Mouse (Mus musculus): ENCODE data around the gene Olfr67.
A peak's percentile ranks its signal among the peaks of the same experiment; 100 is the strongest.
"Not testable (repeated sequence)": the region's sequence is repeated elsewhere in the genome, so short reads cannot be mapped to it uniquely, and the experiment has no call there.

Olfr67 gene

DNA sequence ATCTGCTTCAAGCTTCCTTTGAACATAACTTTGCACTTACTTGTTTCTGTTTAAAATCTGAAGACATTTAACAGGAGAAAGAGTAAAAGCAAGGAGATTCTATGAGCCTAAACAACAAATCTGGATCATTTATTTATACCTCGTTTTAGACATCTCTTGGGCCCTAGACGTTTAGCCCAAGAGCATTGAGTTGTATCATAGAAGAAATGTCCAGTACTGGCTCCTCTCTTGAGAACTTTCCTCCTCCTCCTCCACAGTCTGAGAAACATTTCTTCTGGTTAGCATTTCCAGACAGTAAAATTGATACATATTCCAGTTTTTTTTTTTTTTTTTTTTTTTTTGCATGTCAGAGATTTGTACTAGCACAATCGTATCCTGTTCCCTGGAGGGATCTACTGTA, at the start of gene Olfr67:
Gene Olfr67 (minus strand): TSS at position 101 of the 400 bp plus-strand sequence.
- DNase-seq (ENCODE audit: low read depth, low spot score), result no peak

DNA sequence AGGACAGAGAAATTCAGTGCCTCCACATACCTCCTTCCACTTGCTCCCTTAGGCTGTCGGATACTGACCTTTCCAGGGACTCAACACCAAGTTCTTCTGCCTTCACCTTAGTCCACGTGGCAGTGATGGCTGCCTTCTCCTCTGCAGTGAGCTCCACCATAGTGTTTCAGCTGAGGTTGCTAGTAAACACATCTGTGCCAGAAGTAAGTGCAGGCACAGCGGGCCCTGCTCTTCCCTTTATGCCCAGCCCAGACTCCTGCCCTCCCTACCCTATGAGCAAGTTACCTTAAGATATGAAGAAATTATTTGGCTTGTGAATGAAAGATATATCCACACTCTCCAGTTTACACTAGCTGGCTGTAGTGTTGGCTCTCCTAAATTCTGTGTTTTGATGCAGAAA, 48.6 kb upstream of the Olfr67 start, which contains the start of gene Hbb-bh2:
Gene Hbb-bh2 (minus strand): TSS at position 253 of the 400 bp plus-strand sequence.
- no peak for DNase-seq (ENCODE audit: low read depth, low spot score)

DNA sequence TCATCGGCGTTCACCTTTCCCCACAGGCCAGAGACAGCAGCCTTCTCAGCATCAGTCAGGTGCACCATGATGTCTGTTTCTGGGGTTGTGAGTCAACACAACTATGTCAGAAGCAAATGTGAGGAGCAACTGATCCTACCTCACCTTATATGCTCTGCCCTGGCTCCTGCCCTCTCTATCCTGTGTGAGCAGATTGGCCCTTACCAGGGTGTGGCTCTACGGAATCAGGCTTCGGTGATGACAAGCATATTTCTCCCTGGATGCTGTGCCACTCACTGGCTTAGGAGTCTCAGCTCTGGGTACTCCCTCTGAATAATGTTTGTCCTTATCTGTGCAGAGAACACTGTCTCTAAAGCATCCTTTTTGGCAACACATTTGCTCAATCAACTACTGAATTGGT, 36.2 kb upstream of the Olfr67 start, which contains the start of gene Hbb-bs:
Gene Hbb-bs (minus strand): TSS at position 289 of the 400 bp plus-strand sequence.
- DNase-seq (ENCODE audit: low read depth, low spot score), result no peak

DNA sequence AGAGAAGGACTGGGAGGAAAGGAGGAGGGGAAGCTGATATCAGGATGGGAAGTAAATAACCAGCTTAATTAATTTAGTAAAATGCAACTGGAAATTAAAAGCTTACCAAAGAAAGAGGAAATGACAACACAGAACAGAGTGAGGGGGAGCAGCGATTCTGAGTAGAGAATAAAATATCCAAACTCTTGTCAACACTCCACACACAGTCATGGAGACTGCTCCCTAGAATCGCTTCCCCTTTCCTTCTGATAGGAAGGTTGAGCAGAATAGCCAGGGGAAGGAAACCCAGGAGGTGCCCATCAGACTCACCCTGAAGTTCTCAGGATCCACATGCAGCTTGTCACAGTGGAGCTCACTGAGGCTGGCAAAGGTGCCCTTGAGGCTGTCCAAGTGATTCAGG, 35.5 kb upstream of the Olfr67 start:
- not testable (repeated sequence) for DNase-seq (ENCODE audit: low read depth, low spot score)

DNA sequence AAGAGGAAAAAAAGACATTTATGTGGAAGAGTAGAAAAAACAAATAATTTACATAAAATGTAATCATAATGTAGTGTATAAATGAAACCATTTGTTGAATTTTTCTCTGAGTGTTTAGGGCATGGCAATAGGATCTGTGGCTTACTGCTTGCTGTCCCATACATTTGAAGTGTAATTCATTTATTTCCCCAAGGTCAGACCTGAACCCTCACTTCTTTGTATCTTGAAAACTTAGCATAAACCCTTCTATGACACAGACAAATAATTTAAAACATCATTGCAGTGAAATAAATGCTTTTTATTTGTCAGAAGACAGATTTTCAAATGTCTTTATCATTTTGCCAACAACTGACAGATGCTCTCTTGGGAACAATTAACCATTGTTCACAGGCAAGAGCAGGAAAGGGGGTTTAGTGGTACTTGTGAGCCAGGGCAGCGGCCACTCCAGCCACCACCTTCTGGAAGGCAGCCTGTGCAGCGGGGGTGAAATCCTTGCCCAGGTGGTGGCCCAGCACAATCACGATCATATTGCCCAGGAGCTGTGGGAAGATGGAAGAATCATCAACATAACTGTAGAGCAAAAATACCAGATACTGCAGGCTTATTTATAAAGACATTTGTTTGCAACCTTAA, 34.8 kb upstream of the Olfr67 start:
- DNase-seq (ENCODE audit: low read depth, low spot score), result no peak

DNA sequence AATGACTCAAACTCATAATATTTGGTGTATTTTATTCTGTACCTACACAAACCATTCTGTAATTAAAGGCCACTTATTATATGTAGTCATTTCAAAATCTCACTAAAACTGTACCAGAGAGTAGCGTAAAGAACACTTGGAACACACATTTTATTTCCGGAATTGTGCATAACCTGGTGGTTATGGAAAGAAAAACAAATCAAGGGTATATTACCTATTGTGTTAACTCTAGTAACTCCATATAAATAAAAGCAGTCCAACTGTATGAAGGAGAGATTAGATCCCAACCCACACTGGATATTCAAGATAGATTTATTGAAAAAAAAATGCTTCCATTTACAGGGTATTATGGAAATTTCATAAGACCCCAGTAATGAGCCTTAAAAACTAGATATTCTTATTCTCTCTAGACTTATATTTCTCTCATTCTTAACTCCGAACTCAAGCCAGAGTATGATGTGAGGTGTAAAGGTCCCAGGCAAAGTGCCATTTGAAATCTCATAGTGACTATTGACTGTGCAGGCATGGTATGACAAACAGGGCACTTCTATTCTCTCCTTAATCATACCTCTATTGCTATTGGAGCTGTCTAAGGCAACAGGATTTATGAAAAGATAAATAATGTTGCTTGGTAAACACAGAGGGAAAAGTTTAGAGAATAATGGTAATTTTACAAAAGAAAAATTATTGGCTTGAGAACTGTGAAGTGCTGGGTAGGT, 34.1 kb upstream of the Olfr67 start:
- no peak for DNase-seq (ENCODE audit: low read depth, low spot score)

DNA sequence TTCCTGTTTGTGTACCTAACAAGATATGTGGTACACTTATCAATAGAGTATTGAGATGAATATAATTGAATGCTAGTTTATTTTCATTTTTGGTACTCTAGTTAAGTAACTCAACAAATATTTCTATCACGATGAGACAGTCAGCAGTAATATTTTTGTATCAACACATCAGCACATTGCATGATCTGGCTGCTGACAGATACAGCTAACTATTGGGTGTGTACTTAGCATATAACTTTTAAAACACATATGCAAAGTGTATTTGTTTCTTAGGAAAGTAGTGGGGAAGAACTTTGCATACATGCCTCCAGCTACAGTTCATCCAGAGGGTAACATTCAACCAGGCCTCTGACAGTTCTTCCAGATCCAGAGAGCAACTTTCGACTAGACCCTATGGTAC, 33.0 kb upstream of the Olfr67 start:
- DNase-seq (ENCODE audit: low read depth, low spot score), result no peak

DNA sequence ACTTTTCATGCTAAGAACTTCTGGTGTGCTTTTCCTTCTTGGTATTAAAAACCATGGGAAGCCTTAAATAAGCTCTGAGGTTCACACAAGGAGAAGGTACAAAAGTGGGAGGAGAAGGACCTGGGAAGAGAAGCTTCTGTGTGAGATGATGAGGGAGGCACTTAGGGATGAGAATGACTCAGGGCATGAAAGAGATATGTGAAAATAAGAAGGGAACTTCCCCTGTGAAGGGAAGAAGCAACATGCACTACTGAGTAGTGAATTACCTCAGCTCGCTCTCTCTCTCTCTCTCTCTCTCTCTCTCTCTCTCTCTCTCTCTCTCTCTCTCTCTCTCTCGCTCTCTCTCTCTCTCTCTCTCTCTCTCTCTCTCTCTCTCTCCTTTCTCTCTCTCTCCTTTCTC, 23.5 kb upstream of the Olfr67 start:
- not testable (repeated sequence) for DNase-seq (ENCODE audit: low read depth, low spot score)

DNA sequence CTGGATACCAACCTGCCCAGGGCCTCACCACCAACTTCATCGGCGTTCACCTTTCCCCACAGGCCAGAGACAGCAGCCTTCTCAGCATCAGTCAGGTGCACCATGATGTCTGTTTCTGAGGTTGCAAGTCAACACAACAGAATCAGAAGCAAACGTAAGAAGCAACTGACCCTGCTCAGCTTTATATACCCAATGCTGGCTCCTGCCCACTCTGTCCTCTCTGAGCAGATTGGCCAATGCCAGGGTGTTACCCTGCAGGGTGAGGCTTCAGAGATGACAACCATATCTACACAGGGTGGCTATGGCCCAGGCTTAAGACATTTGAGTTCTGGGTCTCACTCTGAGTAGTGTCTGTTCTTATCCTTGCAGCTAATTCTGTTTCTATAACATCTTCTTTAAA, 22.1 kb upstream of the Olfr67 start, which contains the start of gene Hbb-bt:
Gene Hbb-bt (minus strand): TSS at position 231 of the 400 bp plus-strand sequence.
- DNase-seq (ENCODE audit: low read depth, low spot score), result no peak

DNA sequence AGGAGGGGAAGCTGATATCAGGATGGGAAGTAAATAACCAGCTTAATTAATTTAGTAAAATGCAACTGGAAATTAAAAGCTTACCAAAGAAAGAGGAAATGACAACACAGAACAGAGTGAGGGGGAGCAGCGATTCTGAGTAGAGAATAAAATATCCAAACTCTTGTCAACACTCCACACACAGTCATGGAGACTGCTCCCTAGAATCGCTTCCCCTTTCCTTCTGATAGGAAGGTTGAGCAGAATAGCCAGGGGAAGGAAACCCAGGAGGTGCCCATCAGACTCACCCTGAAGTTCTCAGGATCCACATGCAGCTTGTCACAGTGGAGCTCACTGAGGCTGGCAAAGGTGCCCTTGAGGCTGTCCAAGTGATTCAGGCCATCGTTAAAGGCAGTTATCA, 21.5 kb upstream of the Olfr67 start:
- not testable (repeated sequence) for DNase-seq (ENCODE audit: low read depth, low spot score)

DNA sequence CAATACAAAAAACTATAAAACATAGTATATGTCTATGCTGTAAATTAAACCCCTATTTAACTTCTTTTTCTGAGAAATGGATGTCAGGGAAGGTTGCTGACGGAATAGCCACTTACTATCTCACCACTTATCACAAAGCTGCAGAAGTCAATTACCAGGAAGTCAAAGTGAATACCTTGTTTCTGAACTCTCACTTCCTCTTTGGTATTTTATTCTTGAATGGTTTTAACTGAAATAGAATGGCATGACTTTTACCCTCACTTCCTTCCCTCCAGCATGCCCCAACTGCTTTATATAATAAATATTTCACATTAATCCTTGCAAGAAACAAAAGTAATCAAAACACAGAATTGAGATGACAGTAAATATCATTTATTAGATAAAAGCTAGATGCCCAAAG, 20.6 kb upstream of the Olfr67 start:
- DNase-seq (ENCODE audit: low read depth, low spot score), result peak; percentile 14

DNA sequence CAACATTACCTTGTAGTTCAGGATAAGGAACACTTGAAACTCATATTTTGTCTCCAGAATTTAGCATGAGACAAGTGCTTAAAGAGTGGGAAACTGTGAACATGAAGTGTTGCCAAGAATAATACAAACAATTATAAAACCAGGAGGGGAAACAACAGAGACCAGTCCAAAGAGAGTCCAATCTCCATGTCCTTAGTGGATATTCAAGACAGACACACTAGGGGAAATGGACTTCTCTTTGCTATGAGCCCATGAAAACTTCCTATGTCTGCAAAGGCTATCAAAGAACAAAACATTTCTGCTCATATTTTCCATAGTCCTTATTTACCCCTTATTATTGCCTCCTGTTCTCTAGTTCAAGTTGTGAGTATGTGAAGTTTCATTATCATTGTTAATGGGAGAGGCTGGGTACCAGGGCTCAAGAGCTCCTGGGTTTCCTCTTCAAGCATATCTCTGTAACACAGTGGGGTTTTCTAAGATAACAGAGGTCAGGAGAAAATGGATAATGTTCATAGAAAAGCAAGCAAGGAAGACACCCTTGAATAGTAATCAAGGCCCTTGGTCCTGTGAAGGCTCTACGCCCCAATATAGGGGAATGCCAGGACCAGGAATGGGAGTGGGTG, 19.7 kb upstream of the Olfr67 start:
- no peak for DNase-seq (ENCODE audit: low read depth, low spot score)

DNA sequence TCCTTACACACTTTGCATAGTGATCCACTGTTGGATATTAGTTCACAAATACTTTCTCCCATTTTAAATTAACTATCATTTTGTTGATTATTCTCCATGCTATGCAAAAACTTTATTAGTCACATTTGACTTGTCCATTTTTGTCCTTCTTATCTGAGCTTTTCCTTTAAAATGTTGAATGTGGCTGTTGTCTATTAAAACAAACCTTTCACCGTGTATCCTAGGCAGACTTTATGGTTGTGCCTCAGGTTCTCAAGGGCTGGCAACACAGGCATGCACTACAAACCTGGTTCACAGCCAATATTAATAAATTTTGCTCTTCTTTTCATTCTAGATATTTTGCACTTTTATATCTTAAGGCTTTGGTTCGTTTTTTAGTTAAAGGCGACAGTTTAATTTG, 19.1 kb upstream of the Olfr67 start:
- no peak for DNase-seq (ENCODE audit: low read depth, low spot score)

DNA sequence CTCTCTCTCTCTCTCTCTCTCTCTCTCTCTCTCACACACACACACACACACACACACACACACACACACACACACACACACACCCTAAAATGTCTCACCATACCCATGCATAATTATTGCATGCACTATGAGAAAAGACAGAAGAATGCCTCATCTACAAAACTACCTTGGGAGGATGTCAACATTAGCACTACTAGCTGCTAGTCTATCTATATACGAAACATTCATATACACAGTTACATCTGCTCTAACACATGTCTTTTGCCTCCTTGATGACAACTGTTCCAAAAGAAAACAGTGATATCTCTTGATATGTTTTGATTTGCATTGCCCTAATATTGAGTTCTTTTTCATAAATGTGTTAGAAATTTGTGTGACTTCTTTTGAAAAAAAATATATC, 18.7 kb upstream of the Olfr67 start:
- DNase-seq (ENCODE audit: low read depth, low spot score), result no peak

DNA sequence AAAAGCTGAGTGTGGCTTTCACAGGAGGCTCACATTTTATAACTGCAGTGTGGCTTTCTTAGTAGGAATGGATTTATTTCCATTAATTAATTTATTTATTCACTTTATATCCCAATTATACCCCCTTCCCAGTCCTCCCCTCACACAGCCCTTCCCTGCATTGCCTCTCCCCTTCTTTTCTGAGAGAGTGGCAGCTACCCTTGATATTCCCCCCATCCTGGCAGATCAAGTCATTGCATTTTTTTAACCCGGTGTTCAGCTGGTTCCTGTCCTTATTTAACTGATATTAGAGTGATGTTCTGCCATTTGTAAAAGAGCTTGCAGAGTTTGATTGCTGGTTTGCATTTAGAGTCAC, 18.2 kb upstream of the Olfr67 start:
- no peak for DNase-seq (ENCODE audit: low read depth, low spot score)

DNA sequence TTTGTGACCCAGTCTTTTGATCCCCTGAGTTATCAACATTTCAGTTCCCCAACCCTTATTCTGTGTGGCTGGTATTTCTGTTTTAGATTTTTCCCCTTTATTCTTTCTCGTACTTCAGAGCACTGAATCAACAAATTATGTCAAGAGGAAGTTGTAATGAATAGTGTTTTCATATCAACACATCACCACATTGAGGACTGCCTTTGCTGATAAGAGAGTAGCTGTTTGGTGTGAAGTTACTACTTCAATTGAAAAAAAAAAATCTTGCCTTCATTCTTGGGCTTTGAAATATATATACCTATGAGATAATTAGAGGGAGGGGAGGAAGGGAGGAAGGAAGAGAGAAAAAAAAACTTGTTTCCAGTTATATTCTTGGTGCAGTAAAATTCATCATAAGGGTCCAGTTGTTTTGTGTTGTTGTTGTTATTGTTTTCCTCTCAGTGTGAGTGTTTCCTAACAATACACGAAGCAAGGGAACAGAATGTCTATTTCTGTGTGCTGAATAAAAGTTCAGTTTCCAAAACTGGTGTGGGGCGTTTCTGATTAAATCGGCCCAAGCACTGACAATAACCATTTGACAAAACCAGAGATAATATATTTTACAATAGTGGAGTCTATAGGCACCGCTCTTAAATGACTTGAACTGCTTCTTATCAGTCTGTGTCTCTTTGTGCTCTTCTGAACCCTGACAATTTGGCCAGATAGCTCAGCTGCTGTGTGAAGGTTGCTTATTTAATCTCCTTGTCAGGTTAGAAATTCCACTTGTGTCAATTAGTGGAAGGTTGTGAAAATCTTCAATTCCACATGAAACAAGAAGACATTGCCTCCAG, 17.6 kb upstream of the Olfr67 start:
- DNase-seq (ENCODE audit: low read depth, low spot score), result no peak

DNA sequence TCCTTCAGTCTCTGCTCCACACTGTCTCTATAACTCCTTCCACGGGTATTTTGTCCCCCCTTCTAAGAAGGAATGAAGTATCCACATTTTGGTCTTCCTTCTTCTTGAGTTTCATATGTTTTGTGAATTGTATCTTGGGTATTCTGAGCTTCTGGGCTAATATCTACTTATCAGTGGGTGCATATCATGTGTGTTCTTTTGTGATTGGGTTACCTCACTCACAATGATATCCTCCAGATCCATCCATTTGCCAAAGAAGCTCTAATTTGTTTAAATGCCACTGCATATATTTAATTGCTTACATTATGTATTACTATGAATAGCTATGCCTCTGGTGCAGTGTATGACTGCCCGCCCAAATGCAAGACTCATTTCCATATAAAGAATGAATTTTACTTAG, 16.5 kb upstream of the Olfr67 start:
- not testable (repeated sequence) for DNase-seq (ENCODE audit: low read depth, low spot score)

DNA sequence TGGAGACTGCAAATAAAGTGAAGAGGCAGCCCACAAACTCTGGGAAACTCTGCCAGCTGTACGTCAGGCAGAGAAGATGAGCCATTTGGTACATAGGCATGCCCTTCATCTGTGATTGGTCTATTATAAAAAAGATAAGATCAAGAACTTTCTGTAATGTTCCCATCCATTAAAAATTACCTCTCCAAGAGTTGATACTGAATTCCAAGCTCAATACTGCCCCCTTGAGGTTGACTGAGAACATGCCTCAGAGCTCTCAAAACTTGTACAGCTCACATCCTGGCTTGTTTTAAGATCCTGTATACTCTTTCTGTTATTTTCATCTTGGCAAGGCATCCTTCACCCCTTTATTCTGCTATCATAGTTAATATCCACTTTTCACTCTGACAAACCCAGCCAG, 15.2 kb upstream of the Olfr67 start:
- peak; percentile 68 for DNase-seq (ENCODE audit: low read depth, low spot score)

DNA sequence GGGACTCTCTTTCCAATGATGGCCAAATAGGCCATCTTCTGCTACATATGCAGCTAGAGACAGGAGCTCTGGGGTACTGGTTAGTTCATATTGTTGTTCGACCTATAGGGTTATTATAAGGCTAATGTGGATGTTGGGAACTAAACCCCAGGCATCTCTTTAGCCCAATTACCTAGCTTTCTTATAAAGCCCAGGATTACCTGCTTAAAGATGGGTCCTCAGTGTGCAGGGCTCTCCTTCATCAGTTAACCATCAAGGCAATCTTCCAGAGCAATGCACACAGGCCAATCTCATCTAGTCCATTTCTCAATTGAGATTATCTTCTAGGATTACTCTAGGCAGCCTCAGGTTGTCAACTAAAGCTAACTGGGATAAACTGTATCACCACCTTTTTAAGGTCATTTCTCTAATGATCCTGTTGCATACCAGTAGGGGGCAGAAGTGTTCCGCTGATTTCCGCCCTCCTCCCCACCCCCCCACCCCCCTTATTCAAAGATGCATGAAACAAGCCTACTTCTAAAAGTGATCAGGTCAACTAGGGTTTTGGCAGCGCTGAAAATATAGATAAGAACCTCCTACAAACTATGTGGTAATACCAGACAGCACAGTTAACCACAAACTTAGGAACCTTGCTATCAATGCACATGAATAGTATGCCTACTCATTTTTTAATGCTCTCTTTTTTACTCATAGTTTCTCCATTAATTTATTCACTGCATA, 1.2 kb upstream of the Olfr67 start:
- DNase-seq (ENCODE audit: low read depth, low spot score), result peak; percentile 37

DNA sequence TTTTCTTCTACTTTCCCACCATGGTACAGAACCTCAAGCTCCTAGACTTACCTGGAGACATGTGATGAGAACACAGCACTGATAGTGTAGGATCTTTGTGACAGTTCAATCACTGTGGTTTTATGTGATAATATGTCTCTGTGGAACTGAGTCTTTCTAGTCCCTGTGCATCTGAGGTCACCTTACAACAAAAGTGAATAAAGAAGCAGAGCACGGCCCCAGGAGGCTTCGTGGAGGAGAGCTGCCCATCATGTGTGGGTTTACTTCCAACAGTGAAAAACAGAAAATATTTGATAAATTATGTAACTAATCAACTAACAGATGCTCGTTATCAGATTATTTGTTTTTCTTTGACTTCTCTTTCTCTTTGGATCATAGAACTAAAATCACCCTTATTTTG, 12.0 kb downstream of the Olfr67 start, which contains the start of gene Olfr68:
Gene Olfr68 (minus strand): TSS at position 101 of the 400 bp plus-strand sequence.
- DNase-seq (ENCODE audit: low read depth, low spot score), result no peak

DNA sequence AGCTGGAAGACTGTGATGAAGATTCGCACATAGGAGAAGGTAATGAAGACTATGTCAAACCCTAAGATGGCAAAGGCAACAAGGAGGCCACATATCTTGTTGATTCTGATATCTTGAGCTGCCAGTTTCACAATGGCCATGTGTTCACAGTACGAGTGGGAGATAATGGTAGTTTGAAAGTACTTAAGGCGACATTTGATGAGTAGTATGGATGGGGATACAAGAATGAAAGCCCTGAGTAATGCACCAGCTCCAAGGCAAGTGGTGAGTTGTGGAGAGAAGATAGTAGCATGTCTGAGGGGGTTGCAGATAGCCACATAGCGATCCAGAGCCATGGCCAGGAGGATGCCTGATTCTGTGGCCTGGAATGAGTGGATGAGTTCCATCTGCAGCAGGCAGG, 14.0 kb downstream of the Olfr67 start:
- not testable (repeated sequence) for DNase-seq (ENCODE audit: low read depth, low spot score)
